ENCODE assay signal across 7 mouse cellular contexts in genomic region chr9:37101059-37101940, GRCm38 (mm10). TPM values are rescaled to one million over a fixed set of nuclear protein-coding genes. Genes with fewer than 3 reads are reported as not detected.
DNase-seq lines count a peak whose midpoint lies in the region; ATAC-seq lines count a peak whose summit lies in the region.

No protein-coding gene starts in this region.

- intact Hi-C loops in left cerebral cortex, postnatal 25 days (cut with DNase I): no loop called here

- no peaks in the 10 kb centered on the region for H3K9me3 ChIP-seq in lung, embryonic 15.5 days
- H3K9me3 ChIP-seq in intestine, embryonic 15.5 days: no peaks in the 10 kb centered on the region
- H3K9me3 ChIP-seq in stomach, embryonic 16.5 days (replicated peaks; ENCODE audit: control insufficient read depth, low read length): no peaks in the 10 kb centered on the region

- DNase-seq in lung, adult 18-20 months: no peak
- DNase-seq in gastrocnemius, postnatal 10 days: peak; percentile 20
- DNase-seq in left cerebral cortex, postnatal 25 days (ENCODE audit: low spot score in 2 of 2): no peak
- no peak for DNase-seq in c-Kit-positive CD71-positive TER-119-positive erythroid progenitor cells, embryonic 14.5 days (ENCODE audit: low spot score)

- 0 out of 2 replicates have a peak, but pooled peaks have one; percentile 62 for ATAC-seq in lung, embryonic 15.5 days (ENCODE audit: borderline replicate concordance, extremely low read depth, low FRiP score, low TSS enrichment)
- peak; percentile 68 for ATAC-seq in intestine, embryonic 15.5 days
- peak; percentile 69 for ATAC-seq in stomach, embryonic 16.5 days (ENCODE audit: insufficient read depth, low FRiP score)

- no peaks in the 10 kb centered on the region for H3K36me3 ChIP-seq in lung, embryonic 15.5 days
- H3K36me3 ChIP-seq in intestine, embryonic 15.5 days: no peaks in the 10 kb centered on the region
- H3K36me3 ChIP-seq in stomach, embryonic 16.5 days (ENCODE audit: control insufficient read depth, insufficient read depth, low read length): no peaks in the 10 kb centered on the region

- no peak overlapping the region for H3K4me2 ChIP-seq in lung, embryonic 15.5 days
- no peak overlapping the region; the same call in 1 of the 2 replicates for H3K4me2 ChIP-seq in intestine, embryonic 15.5 days (replicated peaks)
- no peak overlapping the region for H3K4me2 ChIP-seq in stomach, embryonic 16.5 days (ENCODE audit: low read depth, low read length)

- H3K4me1 ChIP-seq in lung, embryonic 15.5 days: peaks cover 6% of the 10 kb centered on the region; the same call in 1 of the 2 replicates
- H3K4me1 ChIP-seq in intestine, embryonic 15.5 days (replicated peaks): peaks cover 10% of the 10 kb centered on the region
- H3K4me1 ChIP-seq in stomach, embryonic 16.5 days (ENCODE audit: control insufficient read depth, insufficient read depth, low read length): peaks cover 20% of the 10 kb centered on the region; the same call in 1 of the 2 replicates

- H3K27me3 ChIP-seq in lung, embryonic 15.5 days: no peaks in the 10 kb centered on the region
- no peaks in the 10 kb centered on the region for H3K27me3 ChIP-seq in intestine, embryonic 15.5 days (replicated peaks)
- H3K27me3 ChIP-seq in stomach, embryonic 16.5 days (ENCODE audit: control insufficient read depth, insufficient read depth, low read length): no peaks in the 10 kb centered on the region

- WGBS in lung, embryonic 15.5 days: 32% methylated on average over 11 of the region's 11 CpGs
- 41% methylated on average over 11 of the region's 11 CpGs for WGBS in intestine, embryonic 15.5 days
- WGBS in stomach, embryonic 16.5 days: 44% methylated on average over 11 of the region's 11 CpGs

- H3K9ac ChIP-seq in lung, embryonic 15.5 days: no peak overlapping the region
- no peak overlapping the region for H3K9ac ChIP-seq in intestine, embryonic 15.5 days
- H3K9ac ChIP-seq in stomach, embryonic 16.5 days (ENCODE audit: low read length): no peak overlapping the region

- peak overlapping the region; percentile 52 for H3K27ac ChIP-seq in lung, embryonic 15.5 days
- H3K27ac ChIP-seq in intestine, embryonic 15.5 days: peak overlapping the region; percentile 69
- peak overlapping the region; percentile 83 for H3K27ac ChIP-seq in stomach, embryonic 16.5 days (ENCODE audit: low read length)

- no peak overlapping the region for H3K4me3 ChIP-seq in lung, embryonic 15.5 days
- H3K4me3 ChIP-seq in intestine, embryonic 15.5 days (replicated peaks): no peak overlapping the region
- no peak overlapping the region for H3K4me3 ChIP-seq in stomach, embryonic 16.5 days (replicated peaks; ENCODE audit: low read length)

RNA-seq across cellular contexts. Expression of gene Pknox2, which starts 45.9 kb away (rescaled TPM):
- 10.6 and 11.4 TPM in 2 replicates for polyA plus RNA-seq in lung, embryonic 15.5 days (2015; fragmentation: Nextera tagmentation; extraction: Ambion mirVana)
- 10 to 100 TPM; 27.9 TPM for total RNA-seq in gastrocnemius, postnatal 10 days (2021)
- 7.9 and 8.2 TPM in 2 replicates for polyA plus RNA-seq in intestine, embryonic 15.5 days (2015; fragmentation: Nextera tagmentation; extraction: Ambion mirVana)
- polyA plus RNA-seq in stomach, embryonic 16.5 days (2015; fragmentation: Nextera tagmentation; extraction: Ambion mirVana): 10.2 and 10.5 TPM in 2 replicates
- 10 to 100 TPM; 76.7 to 78.9 TPM for total RNA-seq in left cerebral cortex, postnatal 25 days (2021)
